Mouse (Mus musculus) heart, adult 2 months (tissue): ENCODE results near the gene Rpl18.

Experiments
- CTCF ChIP-seq: fragments of 200-600 bp; IDR thresholded peaks from 2 replicates; pipeline ENCODE4 v1.8.1; 2022; ENCODE audit warnings: antibody characterized with exemption, mild to moderate bottlenecking, moderate library complexity
- POLR2A ChIP-seq: fragments of 200-500 bp; IDR thresholded peaks from 2 replicates; pipeline ENCODE4 v1.6.1; 2011; ENCODE audit warnings: mild to moderate bottlenecking, low read depth, low read length, control low read depth; ENCODE audit not compliant: insufficient read depth

DNA sequence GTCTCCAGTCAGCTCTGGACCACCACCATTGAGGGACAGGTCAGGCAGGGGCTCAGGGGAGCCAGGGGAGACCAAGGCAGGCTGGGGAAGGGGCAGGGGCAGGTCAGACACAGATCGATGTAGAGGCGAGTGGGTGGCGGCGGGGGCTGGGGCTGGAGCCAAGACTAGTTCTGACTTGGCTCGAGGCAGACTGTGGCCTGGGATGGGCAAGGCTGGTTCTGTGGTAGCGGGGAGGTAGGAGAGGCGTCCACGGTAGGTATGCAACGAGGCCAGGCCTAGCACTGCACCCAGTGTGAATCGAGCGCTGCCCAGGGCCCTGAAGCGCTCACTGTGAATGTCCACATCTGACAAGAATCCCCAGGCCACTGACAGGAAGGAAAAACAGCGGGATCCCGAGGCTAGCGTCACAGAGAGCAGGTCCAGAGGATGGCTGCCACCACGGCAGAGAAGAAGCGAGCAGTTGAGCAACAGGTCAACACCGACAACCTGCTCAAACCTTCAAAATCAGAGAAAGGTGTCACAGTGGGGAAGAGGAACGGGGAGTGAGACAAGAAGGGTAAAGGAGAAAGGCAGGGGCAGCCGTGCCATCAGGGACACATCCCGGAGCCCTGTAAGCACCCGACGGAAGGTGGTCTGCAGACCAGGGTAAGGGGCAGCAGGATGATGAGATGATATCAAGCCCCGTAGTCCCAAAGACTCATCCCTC lies 3.8 kb upstream of the Rpl18 start:
- TF ChIP-seq CTCF, result no peak
- TF ChIP-seq POLR2A, result peak; percentile 57
